Comparison of ENCODE assay signal across 28 mouse cellular contexts in genomic region chr2:76095861-76096260, GRCm38 (mm10).
"Had no signal": no experiment of that assay in that cellular context is flagged by ENCODE, and none has a peak within 500 bp of the region (broad histone marks: within the 10 kb centered on the region; RNA-seq: fewer than 3 reads in every experiment).

No protein-coding gene starts in this region.

- H3K9ac ChIP-seq: limb, embryonic 12.5 days; limb, embryonic 13.5 days; limb, embryonic 15.5 days; liver, embryonic 12.5 days; liver, embryonic 13.5 days; liver, embryonic 14.5 days; liver, embryonic 15.5 days; liver, postnatal 0 days; lung, embryonic 14.5 days; lung, embryonic 15.5 days; midbrain, embryonic 12.5 days; midbrain, embryonic 13.5 days; midbrain, embryonic 15.5 days; neural tube, embryonic 12.5 days had no signal

- H3K27me3 ChIP-seq: liver, embryonic 13.5 days; liver, embryonic 15.5 days; lung, embryonic 15.5 days; midbrain, embryonic 12.5 days; midbrain, embryonic 13.5 days; midbrain, embryonic 15.5 days; neural tube, embryonic 12.5 days had no signal

- H3K36me3 ChIP-seq: limb, embryonic 10.5 days; limb, embryonic 12.5 days; limb, embryonic 13.5 days; limb, embryonic 15.5 days; liver, embryonic 12.5 days; liver, embryonic 13.5 days; liver, embryonic 15.5 days; lung, embryonic 15.5 days; midbrain, embryonic 10.5 days; midbrain, embryonic 12.5 days; midbrain, embryonic 13.5 days; midbrain, embryonic 15.5 days; neural tube, embryonic 12.5 days had no signal

- H3K9me3 ChIP-seq: limb, embryonic 10.5 days; limb, embryonic 12.5 days; limb, embryonic 13.5 days; limb, embryonic 15.5 days; liver, embryonic 12.5 days; liver, embryonic 13.5 days; liver, embryonic 15.5 days; lung, embryonic 15.5 days; megakaryocyte, embryonic 14.5 days; midbrain, embryonic 10.5 days; midbrain, embryonic 12.5 days; midbrain, embryonic 13.5 days; midbrain, embryonic 15.5 days; neural tube, embryonic 12.5 days had no signal

- DNase-seq: left cerebral cortex, postnatal 4 days; liver; liver, embryonic 13.5 days; liver, postnatal 0 days; lung, adult 18-20 months; lung, adult 2 months; lung, embryonic 14.5 days; lung, postnatal 10 days; lung, postnatal 14 days; lung, postnatal 36 days; lung, postnatal 4 days; midbrain, embryonic 14.5 days had no signal

- H3K4me3 ChIP-seq: limb, embryonic 10.5 days; limb, embryonic 12.5 days; limb, embryonic 13.5 days; limb, embryonic 15.5 days; liver, embryonic 12.5 days; liver, embryonic 13.5 days; liver, embryonic 15.5 days; lung, embryonic 15.5 days; megakaryocyte, embryonic 14.5 days; midbrain, embryonic 10.5 days; midbrain, embryonic 12.5 days; midbrain, embryonic 13.5 days; midbrain, embryonic 15.5 days; myocyte; neural tube, embryonic 12.5 days had no signal

- H3K27ac ChIP-seq: limb, embryonic 10.5 days; limb, embryonic 12.5 days; limb, embryonic 13.5 days; limb, embryonic 15.5 days; liver, embryonic 12.5 days; liver, embryonic 13.5 days; liver, embryonic 14.5 days; liver, embryonic 15.5 days; lung, embryonic 15.5 days; macrophage; midbrain, embryonic 10.5 days; midbrain, embryonic 12.5 days; midbrain, embryonic 13.5 days; midbrain, embryonic 15.5 days; neural tube, embryonic 12.5 days had no signal

- H3K4me1 ChIP-seq: liver, embryonic 12.5 days; liver, embryonic 13.5 days; liver, embryonic 15.5 days; megakaryocyte, embryonic 14.5 days; midbrain, embryonic 12.5 days; midbrain, embryonic 13.5 days; neural tube, embryonic 12.5 days had no signal
